Mouse (Mus musculus) forebrain, embryonic 15.5 days (tissue): ENCODE results near the gene Olfr129. TPM values are rescaled to one million over a fixed set of nuclear protein-coding genes. Genes with fewer than 3 reads are reported as not detected.

Experiments used
- ATAC-seq: fragments of 200-750 bp; cut with Nextera tagmentation; replicated peaks from 2 replicates; pipeline ENCODE4 v1.8.0; 2017; ENCODE audit warnings: mild to moderate bottlenecking, moderate TSS enrichment, moderate library complexity
- H3K27ac ChIP-seq: fragments of 300-500 bp; sonication (generic); replicated peaks from 2 replicates; pipeline ENCODE4 v1.5.1; 2015; ENCODE audit warnings: mild to moderate bottlenecking, inconsistent platforms
- H3K27me3 ChIP-seq: fragments of 300-500 bp; sonication (generic); 2 replicates; pipeline ENCODE4 v1.6.1; 2015; ENCODE audit warnings: inconsistent platforms
- H3K36me3 ChIP-seq: fragments of 300-500 bp; sonication (generic); 2 replicates; pipeline ENCODE4 v1.6.1; 2015; ENCODE audit warnings: mild to moderate bottlenecking, inconsistent platforms
- H3K4me1 ChIP-seq: fragments of 300-500 bp; sonication (generic); 2 replicates; pipeline ENCODE4 v1.6.1; 2015; ENCODE audit warnings: inconsistent platforms
- H3K4me2 ChIP-seq: fragments of 300-500 bp; sonication (generic); replicated peaks from 2 replicates; pipeline ENCODE4 v1.6.1; 2015; ENCODE audit warnings: mild to moderate bottlenecking, inconsistent platforms
- H3K4me3 ChIP-seq: fragments of 300-500 bp; sonication (generic); 2 replicates; pipeline ENCODE4 v1.5.1; 2015; ENCODE audit warnings: mild to moderate bottlenecking, inconsistent platforms
- H3K9ac ChIP-seq: fragments of 300-500 bp; sonication (generic); replicated peaks from 2 replicates; pipeline ENCODE4 v1.6.1; 2015; ENCODE audit warnings: mild to moderate bottlenecking, inconsistent platforms
- H3K9me3 ChIP-seq: fragments of 300-500 bp; sonication (generic); 2 replicates; pipeline ENCODE4 v1.6.1; 2016; ENCODE audit warnings: inconsistent platforms
- WGBS: fragments of 180-500 bp; shearing (Covaris S2); methylation state at CpG from one replicate; pipeline ENCODE4 v1.1.7; 2015; ENCODE audit warnings: mixed read lengths; 5-methylcytosine and 5-hydroxymethylcytosine counted together
- polyA plus RNA-seq: library from polyadenylated mRNA; unstranded; fragments of >200 nt; fragmentation: Nextera tagmentation; extraction: Ambion mirVana; gene quantifications from 2 replicates; pipeline ENCODE4 v1.2.1, GENCODE M21; 2015

Gene Olfr129
- polyA plus RNA-seq, result not detected in 2 replicates

DNA sequence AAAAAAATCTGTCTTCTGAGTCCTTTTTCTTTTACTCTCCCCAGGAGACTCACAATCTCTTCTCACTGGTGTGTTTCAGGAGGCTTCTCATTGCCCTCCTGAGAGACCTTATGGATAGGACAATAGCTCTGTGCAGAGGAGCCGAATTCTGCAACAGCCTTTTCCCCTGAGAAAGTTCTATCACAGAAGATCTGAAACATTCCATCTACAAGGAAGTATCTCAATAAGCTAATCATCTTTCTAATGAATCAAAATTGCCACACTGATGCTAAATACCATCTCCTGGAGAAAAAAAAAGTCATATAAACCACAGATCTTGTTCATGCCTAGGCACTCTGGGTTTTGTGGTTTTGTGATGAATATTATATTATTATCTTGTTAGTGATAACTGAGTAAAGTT lies at the start of gene Olfr129:
Gene Olfr129, minus strand, starts transcription at position 101 of the 400 bp plus-strand sequence.
- no peak within 1 kb of the TSS for H3K4me2 ChIP-seq
- no peaks in the 10 kb centered on the region for H3K27me3 ChIP-seq
- H3K9me3 ChIP-seq, result peaks cover under 1% of the 10 kb centered on the region; the same call in 1 of the 2 replicates
- H3K36me3 ChIP-seq, result no peaks in the 10 kb centered on the region
- ATAC-seq, result no peak
- 69% methylated on average over 1 of the region's 1 CpGs for WGBS
- no peak within 1 kb of the TSS for H3K4me3 ChIP-seq
- no peak within 1 kb of the TSS for H3K9ac ChIP-seq
- no peaks in the 10 kb centered on the region for H3K4me1 ChIP-seq
- H3K27ac ChIP-seq, result no peak within 1 kb of the TSS

DNA sequence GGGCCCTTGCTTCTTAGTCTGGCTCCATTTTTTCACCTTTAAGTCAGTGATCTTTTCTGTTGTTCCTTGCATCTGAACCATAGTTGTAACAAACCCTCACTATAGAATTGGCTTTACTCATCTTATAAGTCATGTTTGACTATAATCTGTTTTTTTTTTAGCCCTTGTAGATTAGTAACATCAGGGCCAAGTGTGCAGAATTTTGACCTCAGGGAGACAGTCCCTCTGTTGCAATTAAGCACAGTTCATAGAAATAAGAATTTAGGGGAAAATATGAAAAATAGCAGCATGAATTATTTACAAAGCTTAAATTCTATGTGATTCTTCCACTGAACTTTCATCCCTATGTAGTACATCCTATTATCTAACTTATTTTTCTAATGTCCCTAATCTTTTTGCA lies 28.7 kb upstream of the Olfr129 start, which contains the start of gene Olfr131:
Gene Olfr131, minus strand, starts transcription at position 101 of the 400 bp plus-strand sequence.
- Histone ChIP-seq H3K27me3 (no peaks in the 10 kb centered on the region), H3K4me2 (no peak within 1 kb of the TSS), H3K4me1 (no peaks in the 10 kb centered on the region), H3K36me3 (no peaks in the 10 kb centered on the region), H3K4me3 (no peak within 1 kb of the TSS), H3K27ac (no peak within 1 kb of the TSS), H3K9ac (no peak within 1 kb of the TSS), H3K9me3 (no peaks in the 10 kb centered on the region)
- no peak for ATAC-seq

DNA sequence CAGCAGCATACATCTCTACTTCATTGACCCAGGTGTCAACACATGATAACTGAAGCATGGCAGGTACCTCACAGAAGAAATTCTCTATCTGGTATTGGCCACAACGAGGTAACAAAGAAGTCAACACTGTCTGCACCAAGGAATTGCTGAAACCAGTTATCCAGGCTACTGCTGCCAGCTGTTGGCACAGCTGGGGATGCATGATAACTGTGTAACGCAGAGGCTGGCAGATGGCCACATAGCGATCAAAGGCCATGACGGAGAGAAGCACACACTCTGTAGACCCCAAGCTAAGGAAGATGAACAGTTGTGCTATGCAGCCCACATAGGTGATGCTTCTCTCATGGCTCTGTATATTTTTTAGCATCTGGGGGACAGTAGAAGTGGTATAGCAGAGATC lies 22.5 kb upstream of the Olfr129 start:
- Histone ChIP-seq H3K4me1 (no peaks in the 10 kb centered on the region), H3K4me2 (no peak overlapping the region)

GRCm38 (mm10) chr17:38063621-38064020 lies 3.7 kb upstream of the Olfr129 start, which contains the start of gene Olfr130:
Gene Olfr130 (plus strand): TSS chr17:38063921.
- H3K27ac ChIP-seq, result no peak within 1 kb of the TSS
- H3K4me2 ChIP-seq, result no peak within 1 kb of the TSS
- WGBS, result 83% methylated on average over 1 of the region's 1 CpGs
- no peaks in the 10 kb centered on the region for H3K36me3 ChIP-seq
- no peak within 1 kb of the TSS for H3K9ac ChIP-seq
- H3K9me3 ChIP-seq, result no peaks in the 10 kb centered on the region
- H3K27me3 ChIP-seq, result no peaks in the 10 kb centered on the region
- no peaks in the 10 kb centered on the region for H3K4me1 ChIP-seq
- no peak within 1 kb of the TSS for H3K4me3 ChIP-seq
- no peak for ATAC-seq

More for the DNA sequence above, 22.5 kb upstream of the Olfr129 start:
- Histone ChIP-seq H3K4me3 (no peak overlapping the region), H3K27ac (no peak overlapping the region), H3K36me3 (no peaks in the 10 kb centered on the region), H3K27me3 (no peaks in the 10 kb centered on the region), H3K9me3 (0 out of 2 replicates have a peak, but pooled peaks cover 3% of the 10 kb centered on the region), H3K9ac (no peak overlapping the region)
- no peak for ATAC-seq
- 85% methylated on average over 4 of the region's 4 CpGs for WGBS

GRCm38 (mm10) chr17:38026297-38026696 lies 33.6 kb downstream of the Olfr129 start:
- ATAC-seq, result no peak
- Histone ChIP-seq H3K9me3 (no peaks in the 10 kb centered on the region; the same call in 1 of the 2 replicates), H3K27ac (no peak overlapping the region), H3K9ac (no peak overlapping the region), H3K4me1 (no peaks in the 10 kb centered on the region), H3K4me2 (no peak overlapping the region), H3K36me3 (no peaks in the 10 kb centered on the region), H3K27me3 (no peaks in the 10 kb centered on the region), H3K4me3 (no peak overlapping the region)
- WGBS, result 29% methylated on average over 5 of the region's 5 CpGs

GRCm38 (mm10) chr17:38016341-38016740 lies 43.5 kb downstream of the Olfr129 start:
- Histone ChIP-seq H3K9ac (no peak overlapping the region), H3K4me3 (no peak overlapping the region), H3K27ac (no peak overlapping the region), H3K36me3 (no peaks in the 10 kb centered on the region), H3K4me2 (no peak overlapping the region), H3K27me3 (no peaks in the 10 kb centered on the region), H3K9me3 (peaks cover 3% of the 10 kb centered on the region; the same call in 1 of the 2 replicates), H3K4me1 (no peaks in the 10 kb centered on the region)
- 77% methylated on average over 2 of the region's 2 CpGs for WGBS
- ATAC-seq, result no peak

- Histone ChIP-seq H3K9ac (no peak overlapping the region), H3K4me2 (no peak overlapping the region), H3K36me3 (no peaks in the 10 kb centered on the region), H3K4me1 (no peaks in the 10 kb centered on the region), H3K27me3 (no peaks in the 10 kb centered on the region), H3K4me3 (no peak overlapping the region), H3K27ac (no peak overlapping the region), H3K9me3 (no peaks in the 10 kb centered on the region)
- no peak for ATAC-seq
- whole genome bisulfite sequencing, result 69% methylated on average over 2 of the region's 2 CpGs
Observed at GRCm38 (mm10) chr17:38004996-38005395, 54.9 kb downstream of the Olfr129 start.

Other genes starting within 250 kb of the Olfr129 start
- not detected in 2 replicates for gene Olfr125, start 227.1 kb downstream of the Olfr129 start, polyA plus RNA-seq
- not detected in 2 replicates for gene Olfr126, start 212.6 kb downstream of the Olfr129 start, polyA plus RNA-seq
- gene Olfr127, start 159.6 kb downstream of the Olfr129 start, polyA plus RNA-seq, result not detected in 2 replicates
- gene Olfr128, start 139.5 kb downstream of the Olfr129 start, polyA plus RNA-seq, result not detected in 2 replicates
- gene Olfr761, start 107.0 kb downstream of the Olfr129 start, polyA plus RNA-seq, result not detected in 2 replicates
- gene Olfr130, start 3.8 kb upstream of the Olfr129 start, polyA plus RNA-seq, result not detected in 2 replicates
- not detected in 2 replicates for gene Olfr131, start 28.6 kb upstream of the Olfr129 start, polyA plus RNA-seq
- not detected in 2 replicates for gene Olfr132, start 74.4 kb upstream of the Olfr129 start, polyA plus RNA-seq
- gene Olfr133, start 85.2 kb upstream of the Olfr129 start, polyA plus RNA-seq, result not detected in 2 replicates
- gene Olfr134, start 111.3 kb upstream of the Olfr129 start, polyA plus RNA-seq, result not detected in 2 replicates
- not detected in 2 replicates for gene Olfr135, start 144.3 kb upstream of the Olfr129 start, polyA plus RNA-seq
- gene Olfr138, start 201.0 kb upstream of the Olfr129 start, polyA plus RNA-seq, result not detected in 2 replicates
- not detected in 2 replicates for gene Olfr137, start 247.5 kb upstream of the Olfr129 start, polyA plus RNA-seq